ENCODE assay signal across 16 mouse cellular contexts in the genomic region with DNA sequence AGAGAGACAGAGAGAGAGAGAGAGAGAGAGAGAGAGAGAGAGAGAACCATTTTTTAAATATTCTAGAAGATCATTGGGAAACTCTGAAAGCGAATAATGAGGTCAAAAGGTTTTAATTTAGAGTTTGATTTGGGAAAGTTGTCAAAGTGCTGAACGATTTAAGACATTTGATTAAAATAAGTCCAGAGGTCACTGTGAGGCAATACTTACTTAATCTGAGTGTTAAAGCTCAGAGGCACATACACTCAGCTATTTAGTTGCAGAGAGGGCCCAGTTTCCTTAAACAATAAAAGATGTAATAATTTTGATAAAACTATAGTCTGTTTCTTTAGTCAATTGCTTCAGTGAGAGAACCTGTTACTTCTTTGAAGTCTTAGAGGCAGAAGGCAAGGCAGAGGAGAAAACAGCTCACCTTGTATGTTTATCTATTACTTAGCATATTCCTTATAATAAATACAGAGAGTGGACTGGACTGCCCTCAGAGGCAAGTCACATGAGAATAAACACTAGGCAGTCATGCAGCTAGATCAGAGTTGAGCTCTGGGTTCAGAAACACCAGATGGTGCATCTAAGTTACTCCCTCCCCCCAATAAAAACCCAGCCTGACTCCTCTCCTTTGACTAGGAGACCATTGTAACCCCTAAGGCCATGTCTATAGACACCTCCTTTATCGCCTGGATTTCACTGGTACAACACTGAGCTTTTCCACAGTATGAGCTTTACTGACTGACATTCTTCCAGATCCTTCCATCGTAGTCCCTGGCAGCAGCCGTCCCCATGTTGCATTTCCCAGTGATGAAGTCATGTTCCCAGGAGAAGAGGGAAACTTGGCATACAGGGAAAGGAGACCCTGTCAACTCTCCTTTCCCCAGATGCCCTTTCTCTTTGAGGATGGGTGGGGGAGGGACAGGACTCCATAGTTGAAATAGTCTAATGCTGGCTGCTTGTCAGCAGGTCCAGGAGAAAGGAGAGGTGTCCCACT. TPM values are rescaled to one million over a fixed set of nuclear protein-coding genes. Genes with fewer than 3 reads are reported as not detected.
DNase-seq lines count a peak whose midpoint lies in the region; ATAC-seq and TF ChIP-seq lines count a peak whose summit lies in the region.
"Had no signal": no experiment of that assay in that cellular context is flagged by ENCODE, and none has a peak within 500 bp of the region (broad histone marks: within the 10 kb centered on the region; RNA-seq: fewer than 3 reads in every experiment).

No protein-coding gene starts in this region.

- WGBS in heart, embryonic 13.5 days: 56% methylated on average over 5 of the region's 5 CpGs
- WGBS in liver, adult 2 months: 62% methylated on average over 5 of the region's 5 CpGs
- 60% methylated on average over 5 of the region's 5 CpGs for WGBS in liver, embryonic 12.5 days (ENCODE audit: insufficient replicate concordance)
- WGBS in hindbrain, postnatal 0 days: 46% methylated on average over 5 of the region's 5 CpGs

- no peak overlapping the region for H3K4me3 ChIP-seq in heart, embryonic 13.5 days
- H3K4me3 ChIP-seq in liver, adult 2 months (ENCODE audit: insufficient read depth, low read depth, low read length): no peak overlapping the region
- no peak overlapping the region for H3K4me3 ChIP-seq in liver, embryonic 12.5 days
- no peak overlapping the region for H3K4me3 ChIP-seq in hindbrain, postnatal 0 days (ENCODE audit: low read length)
- H3K4me3 ChIP-seq: kidney, embryonic 15.5 days; limb, embryonic 15.5 days had no signal

- ATAC-seq in heart, embryonic 13.5 days (ENCODE audit: extremely low read depth, insufficient number of reproducible peaks, low FRiP score, low TSS enrichment): peak; percentile 51; the same call in 1 of the 2 replicates
- ATAC-seq in liver, embryonic 12.5 days: no peak
- peak; percentile 69 for ATAC-seq in hindbrain, postnatal 0 days

- H3K4me1 ChIP-seq in heart, embryonic 13.5 days: peaks cover 33% of the 10 kb centered on the region
- H3K4me1 ChIP-seq in liver, adult 2 months (ENCODE audit: control insufficient read depth, insufficient read depth, low read length): no peaks in the 10 kb centered on the region; the same call in 1 of the 2 replicates
- no peaks in the 10 kb centered on the region for H3K4me1 ChIP-seq in liver, embryonic 12.5 days
- H3K4me1 ChIP-seq in hindbrain, postnatal 0 days (ENCODE audit: insufficient read depth, low read length): no peaks in the 10 kb centered on the region
- H3K4me1 ChIP-seq: kidney, embryonic 15.5 days; limb, embryonic 15.5 days had no signal

- no peak for TF ChIP-seq POLR2A in liver, adult 2 months (IDR thresholded peaks at IDR 0.05; ENCODE audit: extremely low read depth, insufficient read depth, low read length)
- TF ChIP-seq POLR2A in brain, embryonic 14.5 days (IDR thresholded peaks at IDR 0.05; ENCODE audit: borderline replicate concordance, extremely low read depth, insufficient read depth, insufficient read length, poor library complexity, severe bottlenecking): no peak

- no peak for TF ChIP-seq CTCF in liver, adult 2 months (IDR thresholded peaks at IDR 0.05; ENCODE audit: low read depth, low read length)
- no peak for TF ChIP-seq CTCF in brain, embryonic 14.5 days (IDR thresholded peaks at IDR 0.05; ENCODE audit: borderline replicate concordance, extremely low read depth, insufficient read depth, insufficient read length)
- TF ChIP-seq CTCF in hindbrain, postnatal 0 days (IDR thresholded peaks at IDR 0.05; ENCODE audit: low read depth): no peak

- H3K27ac ChIP-seq in heart, embryonic 13.5 days (replicated peaks): peak overlapping the region; percentile 20
- H3K27ac ChIP-seq in liver, adult 2 months (replicated peaks; ENCODE audit: insufficient read depth, low read depth, low read length): no peak overlapping the region
- H3K27ac ChIP-seq in liver, embryonic 12.5 days: no peak overlapping the region
- no peak overlapping the region for H3K27ac ChIP-seq in hindbrain, postnatal 0 days
- H3K27ac ChIP-seq: kidney, embryonic 15.5 days; limb, embryonic 15.5 days; macrophage had no signal

- intact Hi-C loops in heart, postnatal 25 days (cut with DNase I): no loop called here

- H3K9ac ChIP-seq in heart, embryonic 13.5 days: no peak overlapping the region
- no peak overlapping the region for H3K9ac ChIP-seq in liver, adult 2 months (ENCODE audit: low read depth, low read length)
- no peak overlapping the region for H3K9ac ChIP-seq in liver, embryonic 12.5 days
- H3K9ac ChIP-seq in hindbrain, postnatal 0 days (replicated peaks; ENCODE audit: low read length): no peak overlapping the region
- H3K9ac ChIP-seq: kidney, embryonic 15.5 days; limb, embryonic 15.5 days had no signal

- H3K4me2 ChIP-seq in heart, embryonic 13.5 days: no peak overlapping the region
- H3K4me2 ChIP-seq in liver, embryonic 12.5 days: no peak overlapping the region
- H3K4me2 ChIP-seq in hindbrain, postnatal 0 days (ENCODE audit: low read depth, low read length): no peak overlapping the region
- H3K4me2 ChIP-seq: kidney, embryonic 15.5 days; limb, embryonic 15.5 days had no signal

- no peaks in the 10 kb centered on the region for H3K79me2 ChIP-seq in liver, adult 2 months (ENCODE audit: control insufficient read depth, insufficient read depth, low read length)

- no peaks in the 10 kb centered on the region for H3K27me3 ChIP-seq in heart, embryonic 13.5 days (replicated peaks)
- H3K27me3 ChIP-seq in liver, adult 2 months (ENCODE audit: control insufficient read depth, insufficient read depth, low read length): no peaks in the 10 kb centered on the region
- H3K27me3 ChIP-seq in liver, embryonic 12.5 days (replicated peaks): no peaks in the 10 kb centered on the region
- no peaks in the 10 kb centered on the region for H3K27me3 ChIP-seq in hindbrain, postnatal 0 days (ENCODE audit: insufficient read depth, low read length)
- H3K27me3 ChIP-seq: kidney, embryonic 15.5 days; limb, embryonic 15.5 days had no signal

- no peaks in the 10 kb centered on the region for H3K9me3 ChIP-seq in heart, embryonic 13.5 days
- H3K9me3 ChIP-seq in liver, embryonic 12.5 days (replicated peaks): no peaks in the 10 kb centered on the region
- H3K9me3 ChIP-seq in hindbrain, postnatal 0 days (ENCODE audit: low read length): no peaks in the 10 kb centered on the region
- H3K9me3 ChIP-seq: kidney, embryonic 15.5 days; limb, embryonic 15.5 days had no signal

- no peak for DNase-seq in heart, postnatal 25 days (ENCODE audit: low spot score)
- DNase-seq in liver, adult 2 months (ENCODE audit: extremely low read depth, low read depth, low spot score): peak; percentile 78
- peak; percentile 52 for DNase-seq in brain, embryonic 14.5 days (ENCODE audit: low read depth)
- peak; percentile 22 for DNase-seq in hindbrain, postnatal 0 days (ENCODE audit: low spot score)
- no peak for DNase-seq in thymus, postnatal 36 days
- no peak for DNase-seq in spleen, adult 18-20 months
- DNase-seq: cerebellum, postnatal 10 days; gastrocnemius, postnatal 36 days; lung, adult 2 months; midbrain, embryonic 14.5 days; thymus, postnatal 14 days had no signal

- no peaks in the 10 kb centered on the region for H3K36me3 ChIP-seq in heart, embryonic 13.5 days
- H3K36me3 ChIP-seq in liver, adult 2 months (ENCODE audit: control insufficient read depth, insufficient read depth, low read length): no peaks in the 10 kb centered on the region
- no peaks in the 10 kb centered on the region for H3K36me3 ChIP-seq in liver, embryonic 12.5 days
- H3K36me3 ChIP-seq in hindbrain, postnatal 0 days (ENCODE audit: insufficient read depth, low read length): no peaks in the 10 kb centered on the region
- H3K36me3 ChIP-seq: kidney, embryonic 15.5 days; limb, embryonic 15.5 days had no signal

RNA-seq across cellular contexts. Expression of a gene that starts 44.2 kb away (rescaled TPM):
- polyA plus RNA-seq in heart, embryonic 13.5 days (2015; fragmentation: Nextera tagmentation; extraction: Ambion mirVana): 10.6 and 12.7 TPM in 2 replicates
- 1 to 10 TPM; 2.9 to 4.5 TPM for total RNA-seq in heart, postnatal 25 days (2021)
- total RNA-seq in liver, adult 2 months (2014; rRNA removed): 0.92 and 1.6 TPM in 2 replicates
- polyA plus RNA-seq in liver, adult 2 months (2012; rRNA removed): 0.78 and 0.91 TPM in 2 replicates
- polyA plus RNA-seq in liver, embryonic 12.5 days (2016; fragmentation: Nextera tagmentation; extraction: Ambion mirVana): 10.2 and 13.9 TPM in 2 replicates
- polyA plus RNA-seq in brain, embryonic 14.5 days (2012; rRNA removed): 4.4 and 10.2 TPM in 2 replicates
- total RNA-seq in hindbrain, postnatal 0 days (2014; rRNA removed): 18.9 and 21.5 TPM in 2 replicates
- 7.1 and 8.4 TPM in 2 replicates for polyA plus RNA-seq in hindbrain, postnatal 0 days (2015; fragmentation: Nextera tagmentation; extraction: Ambion mirVana)
- polyA plus RNA-seq: macrophage had no signal

Comparison
In these comparisons a context has a peak if more than half of its experiments do, and no peak if none do; other contexts are left out.
1. DNase-seq: peak in liver, adult 2 months (single experiment), brain, embryonic 14.5 days (single experiment) and hindbrain, postnatal 0 days (single experiment); none in heart, postnatal 25 days (single experiment), thymus, postnatal 36 days (0 of 2) and spleen, adult 18-20 months (0 of 2).